Mouse (Mus musculus) midbrain, embryonic 14.5 days (tissue): ENCODE data around the gene Rraga. TPM values are rescaled to one million over a fixed set of nuclear protein-coding genes. Genes with fewer than 3 reads are reported as not detected.

ENCODE experiments used
- ATAC-seq: fragments of 200-750 bp; cut with Nextera tagmentation; 2 replicates; pipeline ENCODE4 v1.8.0; 2017; ENCODE audit warnings: moderate number of reproducible peaks, moderate library complexity; ENCODE audit not compliant: low FRiP score, low TSS enrichment
- DNase-seq: peaks from one replicate; pipeline ENCODE4 v3.0.0-alpha.2; 2015
- H3K27ac ChIP-seq: fragments of 300-500 bp; sonication (generic); replicated peaks from 2 replicates; pipeline ENCODE4 v1.5.1; 2014; ENCODE audit warnings: mild to moderate bottlenecking, low read depth, low read length, moderate library complexity
- H3K27me3 ChIP-seq: fragments of 300-500 bp; sonication (generic); 2 replicates; pipeline ENCODE4 v1.6.1; 2014; ENCODE audit warnings: low read length, control low read depth, mixed read lengths; ENCODE audit not compliant: control insufficient read depth, insufficient read depth
- H3K36me3 ChIP-seq: fragments of 300-500 bp; sonication (generic); 2 replicates; pipeline ENCODE4 v1.6.1; 2014; ENCODE audit warnings: low read length, control low read depth; ENCODE audit not compliant: control insufficient read depth, insufficient read depth
- H3K4me1 ChIP-seq: fragments of 300-500 bp; sonication (generic); 2 replicates; pipeline ENCODE4 v1.6.1; 2014; ENCODE audit warnings: mild to moderate bottlenecking, antibody characterized with exemption, low read length, control low read depth; ENCODE audit not compliant: control insufficient read depth, insufficient read depth
- H3K4me2 ChIP-seq: fragments of 300-500 bp; sonication (generic); 2 replicates; pipeline ENCODE4 v1.6.1; 2014; ENCODE audit warnings: mild to moderate bottlenecking, low read length, moderate library complexity
- H3K4me3 ChIP-seq: fragments of 300-500 bp; sonication (generic); replicated peaks from 2 replicates; pipeline ENCODE4 v1.5.1; 2014; ENCODE audit warnings: low read depth, low read length
- H3K9ac ChIP-seq: fragments of 300-500 bp; sonication (generic); replicated peaks from 2 replicates; pipeline ENCODE4 v1.6.1; 2014; ENCODE audit warnings: mild to moderate bottlenecking, low read length, moderate library complexity
- H3K9me3 ChIP-seq: fragments of 300-500 bp; sonication (generic); 2 replicates; pipeline ENCODE4 v1.6.1; 2016; ENCODE audit warnings: low read length, control low read depth, mixed read lengths; ENCODE audit not compliant: control insufficient read depth
- WGBS: fragments of 180-500 bp; shearing (Covaris S2); extraction: QIAGEN DNeasy Blood & Tissue Kit; methylation state at CpG from one replicate; pipeline ENCODE4 v1.1.7; 2014; 5-methylcytosine and 5-hydroxymethylcytosine counted together
- polyA plus RNA-seq: library from polyadenylated mRNA; unstranded; fragments of >200 nt; fragmentation: Nextera tagmentation; extraction: Ambion mirVana; gene quantifications from 2 replicates; pipeline ENCODE4 v1.2.1, GENCODE M21; 2014

The Rraga gene
- polyA plus RNA-seq, 1 experiment from 2014 or later, result 159 TPM

DNA sequence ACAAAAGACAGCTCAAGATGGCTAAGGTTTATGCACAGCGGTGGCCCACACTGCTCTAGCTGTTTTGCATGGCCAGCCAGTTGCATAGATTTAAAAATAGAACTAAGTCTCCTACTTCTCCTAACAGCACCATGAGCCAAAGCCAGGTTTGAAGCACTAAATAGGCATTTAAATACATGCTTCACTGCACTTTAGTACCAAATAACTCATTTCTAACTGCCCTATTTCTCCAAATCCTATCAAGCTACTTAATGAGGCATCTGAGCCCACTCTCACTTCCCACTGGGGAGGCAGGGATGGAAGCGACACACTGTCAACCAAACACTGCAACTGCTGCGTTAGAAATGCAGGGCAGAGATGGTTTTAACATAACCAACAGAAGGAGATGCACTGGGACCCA is 31.5 kb upstream of the Rraga start:
- WGBS, result 59% methylated on average over 3 of the region's 3 CpGs
- Histone ChIP-seq H3K4me1 (no peaks in the 10 kb centered on the region), H3K4me2 (no peak overlapping the region), H3K4me3 (no peak overlapping the region), H3K27me3 (no peaks in the 10 kb centered on the region), H3K9ac (no peak overlapping the region), H3K9me3 (no peaks in the 10 kb centered on the region), H3K27ac (no peak overlapping the region), H3K36me3 (no peaks in the 10 kb centered on the region)
- ATAC-seq, result no peak
- no peak for DNase-seq

DNA sequence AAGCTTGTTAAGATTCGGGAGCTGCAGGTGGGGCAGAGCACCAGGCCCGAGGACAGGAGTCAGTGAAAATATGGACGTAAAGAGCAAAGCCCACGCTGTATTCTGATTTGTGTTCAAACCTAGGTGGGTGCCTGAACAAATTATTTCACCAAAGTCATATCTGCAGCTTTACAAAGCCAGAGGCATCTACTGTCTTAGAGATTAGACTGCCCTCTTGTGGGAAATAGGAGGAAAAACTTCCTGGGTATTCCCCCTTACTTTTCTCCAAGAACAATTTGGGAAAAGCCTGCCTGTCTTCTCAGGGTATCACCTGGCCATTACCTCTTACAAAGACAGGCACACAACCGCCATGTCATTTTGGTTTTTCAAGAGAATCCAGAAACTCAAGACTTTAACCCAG is 29.9 kb upstream of the Rraga start:
- no peak overlapping the region for H3K9ac ChIP-seq
- ATAC-seq, result no peak
- H3K9me3 ChIP-seq, result no peaks in the 10 kb centered on the region

DNA sequence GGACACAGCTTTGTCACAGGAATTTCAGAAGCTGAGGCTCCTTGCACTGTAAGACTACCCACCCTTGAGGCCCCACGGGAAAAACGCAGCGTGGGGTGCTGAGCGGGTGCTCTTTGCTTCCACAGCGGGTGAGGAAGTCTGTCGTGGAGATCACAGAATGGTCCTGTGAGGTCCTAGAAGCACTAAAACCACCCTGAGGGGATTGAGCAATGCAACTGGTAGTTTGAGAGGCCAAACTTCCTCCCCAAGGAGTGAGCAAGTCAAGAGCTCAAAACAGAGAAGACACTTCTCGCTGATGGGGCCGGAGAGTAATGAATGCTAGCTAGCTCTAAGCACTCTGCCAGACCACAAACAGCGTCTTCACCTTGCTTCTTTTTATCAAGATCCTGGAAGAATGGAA is 27.1 kb upstream of the Rraga start:
- H3K36me3 ChIP-seq, result no peaks in the 10 kb centered on the region
- no peaks in the 10 kb centered on the region for H3K9me3 ChIP-seq
- H3K4me3 ChIP-seq, result no peak overlapping the region
- 86% methylated on average over 9 of the region's 9 CpGs for WGBS
- H3K27ac ChIP-seq, result no peak overlapping the region
- ATAC-seq, result no peak
- H3K9ac ChIP-seq, result no peak overlapping the region
- no peaks in the 10 kb centered on the region for H3K27me3 ChIP-seq
- no peaks in the 10 kb centered on the region for H3K4me1 ChIP-seq
- DNase-seq, result no peak
- H3K4me2 ChIP-seq, result no peak overlapping the region

More for the DNA sequence above, 29.9 kb upstream of the Rraga start:
- WGBS, result 58% methylated on average over 5 of the region's 5 CpGs
- peak; percentile 76 for DNase-seq
- H3K4me1 ChIP-seq, result no peaks in the 10 kb centered on the region
- H3K27ac ChIP-seq, result no peak overlapping the region
- H3K27me3 ChIP-seq, result no peaks in the 10 kb centered on the region
- H3K36me3 ChIP-seq, result no peaks in the 10 kb centered on the region
- H3K4me3 ChIP-seq, result no peak overlapping the region
- H3K4me2 ChIP-seq, result no peak overlapping the region

DNA sequence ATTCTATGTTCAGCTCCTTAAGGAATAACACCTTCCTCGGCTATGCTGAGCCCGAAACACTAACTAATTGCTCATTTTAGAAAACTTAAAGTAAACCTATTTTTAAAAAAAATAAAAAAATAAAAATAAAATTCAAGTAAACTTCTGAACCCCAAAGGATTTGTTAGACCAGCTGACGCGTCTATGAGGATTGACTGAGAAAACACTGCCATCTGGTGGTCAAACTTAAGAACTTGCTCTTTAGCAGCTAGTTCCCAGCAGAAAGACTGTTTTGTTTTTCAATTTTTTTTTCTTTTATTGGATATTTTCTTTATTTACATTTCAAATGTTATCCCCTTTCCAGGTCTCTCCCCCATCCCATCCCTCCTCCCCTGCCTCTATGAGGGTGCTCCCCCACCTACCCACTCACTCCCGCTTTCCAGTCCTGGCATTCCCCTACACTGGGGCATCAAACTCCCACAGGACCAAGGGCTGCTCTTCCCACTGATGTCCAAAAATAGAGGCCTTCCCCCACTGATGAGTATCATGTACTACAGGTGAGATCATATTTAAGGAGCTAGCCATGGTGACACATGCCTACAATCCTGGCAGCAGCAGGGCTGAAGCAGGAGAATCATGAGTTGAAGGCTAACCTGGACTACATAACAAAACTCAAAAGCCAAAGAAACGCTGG is 20.3 kb upstream of the Rraga start:
- H3K9me3 ChIP-seq, result no peaks in the 10 kb centered on the region
- ATAC-seq, result peak; percentile 50; the same call in 1 of the 2 replicates
- H3K4me1 ChIP-seq, result no peaks in the 10 kb centered on the region
- no peak overlapping the region for H3K9ac ChIP-seq
- no peaks in the 10 kb centered on the region for H3K27me3 ChIP-seq
- peak; percentile 88 for DNase-seq
- no peaks in the 10 kb centered on the region for H3K36me3 ChIP-seq
- H3K4me3 ChIP-seq, result no peak overlapping the region
- H3K27ac ChIP-seq, result no peak overlapping the region
- H3K4me2 ChIP-seq, result no peak overlapping the region
- WGBS, result 26% methylated on average over 6 of the region's 6 CpGs

DNA sequence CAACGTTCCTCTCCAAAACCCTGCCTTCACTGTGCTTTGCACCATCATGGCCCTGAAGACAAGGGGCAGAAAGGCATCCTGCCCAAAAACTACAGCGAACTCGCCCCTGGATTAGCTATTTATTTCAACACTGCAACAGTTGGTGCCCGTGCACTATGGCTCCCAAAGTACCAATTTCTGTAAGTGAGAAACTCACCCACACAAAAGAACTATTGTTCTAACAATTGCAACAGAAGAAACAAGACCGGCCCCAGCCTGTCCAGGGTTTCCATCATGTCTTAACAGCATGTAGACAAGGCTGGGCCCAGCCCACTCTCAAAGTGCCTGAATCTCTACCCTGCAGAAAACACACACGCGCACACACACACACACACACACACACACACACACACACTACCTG is 18.1 kb upstream of the Rraga start:
- Histone ChIP-seq H3K4me2 (no peak overlapping the region), H3K4me1 (no peaks in the 10 kb centered on the region), H3K4me3 (no peak overlapping the region), H3K9me3 (no peaks in the 10 kb centered on the region), H3K36me3 (no peaks in the 10 kb centered on the region), H3K9ac (no peak overlapping the region), H3K27ac (no peak overlapping the region), H3K27me3 (no peaks in the 10 kb centered on the region)
- no peak for DNase-seq
- WGBS, result 78% methylated on average over 7 of the region's 7 CpGs
- ATAC-seq, result no peak

DNA sequence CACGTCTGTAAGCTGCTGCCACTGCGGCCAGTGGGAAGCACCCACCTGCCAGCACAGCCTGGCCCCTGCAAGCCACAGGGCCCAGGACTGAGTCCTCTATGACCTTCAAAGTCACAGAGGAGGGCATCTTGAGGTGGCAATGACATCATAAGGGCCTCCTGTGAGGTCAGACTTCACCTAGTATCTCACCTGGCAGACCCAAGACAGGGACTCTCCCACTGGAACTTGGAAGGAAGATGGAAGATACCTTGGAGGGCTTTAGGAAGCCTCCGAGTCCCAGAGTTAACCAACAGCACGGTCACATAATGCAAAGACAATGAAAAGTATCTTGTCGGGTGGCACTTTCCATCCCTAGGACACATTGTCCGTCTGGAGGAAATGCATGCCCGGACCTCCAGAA is 17.2 kb upstream of the Rraga start, which contains the start of gene Saxo1:
Saxo1 (minus strand) TSS at position 101 of the 400 bp plus-strand sequence.
- H3K4me1 ChIP-seq, result no peaks in the 10 kb centered on the region
- H3K4me2 ChIP-seq, result no peak within 1 kb of the TSS
- no peaks in the 10 kb centered on the region for H3K36me3 ChIP-seq
- DNase-seq (no peak), ATAC-seq (no peak)
- no peak within 1 kb of the TSS for H3K9ac ChIP-seq
- no peak within 1 kb of the TSS for H3K27ac ChIP-seq
- 91% methylated on average over 7 of the region's 7 CpGs for WGBS
- H3K27me3 ChIP-seq, result no peaks in the 10 kb centered on the region
- no peak within 1 kb of the TSS for H3K4me3 ChIP-seq
- no peaks in the 10 kb centered on the region for H3K9me3 ChIP-seq

DNA sequence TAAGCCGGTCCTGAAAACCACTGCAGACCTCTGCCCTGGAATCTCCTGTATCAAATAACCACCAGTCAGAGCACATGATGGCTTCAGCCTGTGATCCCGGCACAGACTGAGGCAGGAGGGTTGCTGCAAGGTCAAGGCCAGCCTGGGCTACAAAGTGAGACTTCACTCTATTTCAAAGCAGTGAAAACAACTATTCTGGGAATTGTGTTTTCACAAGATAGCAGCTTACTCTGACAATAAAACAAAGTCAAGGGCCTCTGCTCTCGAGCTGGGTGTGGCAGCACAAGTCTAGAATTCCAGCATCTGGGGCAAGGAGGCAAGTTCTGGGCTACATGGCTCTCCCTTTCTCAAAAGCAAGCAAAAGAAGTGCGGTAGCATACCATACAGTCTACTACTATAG is 16.5 kb upstream of the Rraga start:
- Histone ChIP-seq H3K4me3 (no peak overlapping the region), H3K9ac (no peak overlapping the region), H3K27ac (no peak overlapping the region), H3K4me2 (no peak overlapping the region), H3K9me3 (no peaks in the 10 kb centered on the region), H3K27me3 (no peaks in the 10 kb centered on the region), H3K36me3 (no peaks in the 10 kb centered on the region), H3K4me1 (no peaks in the 10 kb centered on the region)
- no peak for DNase-seq
- ATAC-seq, result no peak
- 81% methylated on average over 4 of the region's 4 CpGs for WGBS

DNA sequence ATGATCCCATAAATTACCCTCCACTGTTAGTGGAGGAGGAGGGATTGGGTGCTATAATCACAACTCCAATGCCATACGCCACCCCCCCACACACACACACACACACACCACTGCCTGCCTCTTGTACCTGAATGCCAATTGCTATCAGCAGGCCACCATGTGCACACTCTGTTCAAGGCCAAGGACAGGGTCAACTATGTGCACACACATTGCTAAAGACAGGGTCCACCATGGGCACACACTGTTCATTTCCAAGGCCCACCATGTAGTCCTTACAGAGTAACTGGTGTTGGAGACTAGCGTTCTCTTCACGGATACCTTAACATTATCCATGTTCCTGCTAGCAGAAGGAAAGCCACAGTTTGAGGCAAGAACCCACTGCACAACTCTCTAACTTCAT is 14.4 kb upstream of the Rraga start:
- H3K4me1 ChIP-seq, result no peaks in the 10 kb centered on the region
- ATAC-seq (no peak), DNase-seq (no peak)
- no peaks in the 10 kb centered on the region for H3K9me3 ChIP-seq
- H3K4me2 ChIP-seq, result no peak overlapping the region
- no peak overlapping the region for H3K4me3 ChIP-seq
- 95% methylated on average over 3 of the region's 3 CpGs for WGBS
- no peak overlapping the region for H3K27ac ChIP-seq
- H3K36me3 ChIP-seq, result no peaks in the 10 kb centered on the region
- H3K27me3 ChIP-seq, result no peaks in the 10 kb centered on the region
- no peak overlapping the region for H3K9ac ChIP-seq

DNA sequence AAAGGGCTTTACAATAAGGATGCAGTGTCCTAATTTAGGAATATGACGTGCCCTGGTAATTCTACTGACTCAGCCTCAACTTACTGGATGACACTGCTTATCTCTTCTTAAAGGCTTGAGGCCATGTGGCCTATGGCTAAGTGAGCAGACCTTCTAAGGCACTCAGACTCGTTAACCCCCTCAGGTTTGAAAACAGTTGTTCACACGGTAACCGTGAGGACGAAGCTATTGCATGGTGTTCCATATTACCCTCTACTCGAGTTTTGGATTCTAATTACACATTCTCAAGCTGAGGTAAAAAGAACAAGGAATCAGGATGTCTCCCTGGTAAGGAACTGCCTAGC is 557 bp upstream of the Rraga start:
- WGBS, result 11% methylated on average over 6 of the region's 6 CpGs
- DNase-seq (no peak), ATAC-seq (peak; percentile 55)
- no peaks in the 10 kb centered on the region for H3K9me3 ChIP-seq
- peaks cover 22% of the 10 kb centered on the region for H3K4me1 ChIP-seq
- H3K9ac ChIP-seq, result peak overlapping the region; percentile 95
- H3K4me2 ChIP-seq, result peak overlapping the region; percentile 96
- H3K4me3 ChIP-seq, result peak overlapping the region; percentile 94
- H3K36me3 ChIP-seq, result 0 out of 2 replicates have a peak, but pooled peaks cover 6% of the 10 kb centered on the region
- peak overlapping the region; percentile 97 for H3K27ac ChIP-seq
- no peaks in the 10 kb centered on the region for H3K27me3 ChIP-seq
